Mouse (Mus musculus): ENCODE measurements around the gene Gnl3. TPM values are rescaled to one million over a fixed set of nuclear protein-coding genes. Genes with fewer than 3 reads are reported as not detected.

The Gnl3 gene
- total and polyA plus RNA-seq, 2 experiments from 2014 or later, result 37.8 to 70.5 TPM

DNA sequence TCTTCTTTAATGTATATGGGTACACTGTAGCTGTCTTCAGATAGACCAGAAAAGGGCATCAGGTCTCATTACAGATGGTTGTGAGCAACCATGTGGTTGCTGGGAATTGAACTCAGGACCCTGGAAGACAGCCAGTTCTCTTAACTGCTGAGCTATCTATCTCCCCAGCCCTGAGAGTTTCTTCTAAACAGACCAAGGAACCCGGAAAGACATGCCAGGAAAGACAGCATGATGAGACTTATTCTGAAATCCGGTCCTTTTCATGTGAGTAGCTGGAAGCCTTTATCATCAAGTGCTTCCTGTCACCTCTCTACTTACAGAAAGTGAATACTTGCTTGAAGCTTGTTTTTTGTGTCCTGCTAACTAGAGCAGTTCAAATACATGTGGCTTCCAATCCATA, 14.4 kb downstream of the Gnl3 start:
- H3K9ac ChIP-seq (replicated peaks; ENCODE audit: low read length, poor library complexity, severe bottlenecking), result no peak overlapping the region
- no peaks in the 10 kb centered on the region for H3K9me3 ChIP-seq (ENCODE audit: low read length)
- H3K27ac ChIP-seq (ENCODE audit: low read depth, low read length), result no peak overlapping the region
- H3K4me1 ChIP-seq (ENCODE audit: insufficient read depth, low read length), result 0 out of 2 replicates have a peak, but pooled peaks cover 3% of the 10 kb centered on the region
- H3K36me3 ChIP-seq (ENCODE audit: insufficient read depth, low read length), result peaks cover 17% of the 10 kb centered on the region
- H3K27me3 ChIP-seq (ENCODE audit: insufficient read depth, low read length), result no peaks in the 10 kb centered on the region
- H3K4me3 ChIP-seq (ENCODE audit: low read depth, low read length), result no peak overlapping the region
- WGBS, result 97% methylated on average over 2 of the region's 2 CpGs
- ATAC-seq (ENCODE audit: low FRiP score) (no peak), DNase-seq (ENCODE audit: low spot score) (no peak)
- TF ChIP-seq CTCF (IDR thresholded peaks at IDR 0.05), result no peak
- no peak overlapping the region for H3K4me2 ChIP-seq (ENCODE audit: low read depth, low read length, poor library complexity, severe bottlenecking)

DNA sequence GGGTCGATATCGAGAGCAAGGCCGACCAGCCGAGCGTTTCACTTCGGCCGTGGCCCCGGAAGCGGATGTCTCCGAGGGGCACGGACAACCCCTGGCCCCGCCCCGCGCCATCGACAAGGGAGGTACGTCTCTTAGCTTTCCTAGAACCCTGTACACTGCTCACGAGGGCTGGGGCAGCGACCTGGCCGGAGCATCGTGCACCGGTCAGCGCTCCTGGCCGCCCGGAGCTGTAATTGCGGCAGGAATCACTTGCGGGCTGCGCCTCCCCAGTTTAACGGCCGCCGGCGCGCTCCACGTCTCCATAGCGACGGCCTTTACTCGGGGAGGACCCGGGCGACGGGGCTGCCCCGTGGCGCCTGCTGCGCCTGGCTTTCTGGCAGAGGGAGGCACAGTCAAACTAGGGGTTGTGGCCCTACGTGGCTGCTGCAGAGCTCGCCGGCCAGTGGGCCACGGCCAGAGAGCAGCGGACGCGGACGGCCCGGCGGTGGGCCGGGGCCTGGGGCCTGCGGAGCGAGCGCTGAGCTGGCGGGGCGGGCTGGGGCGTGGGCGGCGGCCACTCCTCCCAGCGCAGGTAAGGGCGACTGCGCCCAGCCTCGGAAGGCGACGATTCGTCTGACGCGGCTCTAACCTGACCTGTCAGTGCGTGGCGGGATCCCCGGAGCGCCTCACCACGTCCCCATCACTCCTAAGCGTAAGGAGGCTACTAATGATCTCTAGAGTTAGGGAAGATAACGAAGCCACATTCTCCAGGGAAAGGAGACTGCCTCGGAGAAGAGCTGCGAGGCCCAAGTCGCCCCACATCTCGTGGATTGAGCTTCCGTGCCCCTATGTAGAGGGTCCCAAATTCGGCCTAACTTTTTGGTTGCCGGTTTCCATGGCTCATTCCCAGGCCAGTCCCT, 17.4 kb downstream of the Gnl3 start, which contains the start of the genes Glt8d1 and Spcs1:
Gene Glt8d1, plus strand, starts transcription at position 94 of the 899 bp plus-strand sequence.
Gene Spcs1, minus strand, starts transcription at position 366 of the 899 bp plus-strand sequence.
- H3K27me3 ChIP-seq (ENCODE audit: insufficient read depth, low read length), result no peaks in the 10 kb centered on the region
- ATAC-seq (ENCODE audit: low FRiP score) (peak; percentile 91), DNase-seq (ENCODE audit: low spot score) (peak; percentile 78)
- 2% methylated on average over 80 of the region's 84 CpGs for WGBS
- 0 out of 2 replicates have a peak, but pooled peaks cover 2% of the 10 kb centered on the region for H3K36me3 ChIP-seq (ENCODE audit: insufficient read depth, low read length)
- no peaks in the 10 kb centered on the region for H3K9me3 ChIP-seq (ENCODE audit: low read length)
- peak within 1 kb of the TSS; percentile 53 for H3K4me2 ChIP-seq (ENCODE audit: low read depth, low read length, poor library complexity, severe bottlenecking)
- H3K4me3 ChIP-seq (ENCODE audit: low read depth, low read length), result peak within 1 kb of the TSS; percentile 79
- H3K9ac ChIP-seq (replicated peaks; ENCODE audit: low read length, poor library complexity, severe bottlenecking), result peak within 1 kb of the TSS; percentile 83
- 0 out of 2 replicates have a peak, but pooled peaks cover 3% of the 10 kb centered on the region for H3K4me1 ChIP-seq (ENCODE audit: insufficient read depth, low read length)
- H3K27ac ChIP-seq (ENCODE audit: low read depth, low read length), result peak within 1 kb of the TSS; percentile 86
- TF ChIP-seq CTCF (IDR thresholded peaks at IDR 0.05), result no peak

- Histone ChIP-seq H3K9me3 (ENCODE audit: low read length) (no peaks in the 10 kb centered on the region), H3K27me3 (ENCODE audit: insufficient read depth, low read length) (no peaks in the 10 kb centered on the region), H3K4me3 (ENCODE audit: low read depth, low read length) (peak overlapping the region; percentile 79), H3K4me1 (ENCODE audit: insufficient read depth, low read length) (0 out of 2 replicates have a peak, but pooled peaks cover 3% of the 10 kb centered on the region), H3K27ac (ENCODE audit: low read depth, low read length) (peak overlapping the region; percentile 86), H3K36me3 (ENCODE audit: insufficient read depth, low read length) (no peaks in the 10 kb centered on the region), H3K4me2 (ENCODE audit: low read depth, low read length, poor library complexity, severe bottlenecking) (peak overlapping the region; percentile 53), H3K9ac (replicated peaks; ENCODE audit: low read length, poor library complexity, severe bottlenecking) (peak overlapping the region; percentile 83)
- WGBS, result under 1% methylated on average over 21 of the region's 21 CpGs
- TF ChIP-seq CTCF (IDR thresholded peaks at IDR 0.05), result no peak
- ATAC-seq (ENCODE audit: low FRiP score) (no peak), DNase-seq (ENCODE audit: low spot score) (peak; percentile 14)
These were observed 18.1 kb downstream of the Gnl3 start for GRCm38 (mm10) chr14:31000816-31001306.

DNA sequence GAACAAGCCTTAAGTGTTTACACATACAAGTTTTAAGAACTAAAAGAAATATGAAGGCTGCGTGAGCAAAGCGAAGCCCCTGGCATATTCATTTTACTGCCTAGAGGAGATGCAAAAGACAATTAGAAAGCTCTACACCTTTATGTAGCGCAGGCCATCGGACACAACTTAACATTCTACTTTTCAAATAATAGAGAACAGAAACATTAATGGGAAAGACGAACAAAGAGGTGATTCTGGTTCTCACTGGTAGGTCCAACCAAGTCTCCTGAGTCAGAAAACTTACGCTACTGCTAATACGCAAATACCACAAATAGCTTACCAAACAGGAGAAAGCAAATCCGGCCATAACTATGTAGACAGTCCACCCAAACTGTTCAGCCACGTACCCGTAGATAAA, 18.6 kb downstream of the Gnl3 start:
- H3K27ac ChIP-seq (ENCODE audit: low read depth, low read length), result no peak overlapping the region
- 67% methylated on average over 10 of the region's 10 CpGs for WGBS
- H3K9me3 ChIP-seq (ENCODE audit: low read length), result no peaks in the 10 kb centered on the region
- no peak for TF ChIP-seq CTCF (IDR thresholded peaks at IDR 0.05)
- H3K4me2 ChIP-seq (ENCODE audit: low read depth, low read length, poor library complexity, severe bottlenecking), result peak overlapping the region; percentile 53
- ATAC-seq (ENCODE audit: low FRiP score) (no peak), DNase-seq (ENCODE audit: low spot score) (no peak)
- H3K36me3 ChIP-seq (ENCODE audit: insufficient read depth, low read length), result no peaks in the 10 kb centered on the region
- H3K4me3 ChIP-seq (ENCODE audit: low read depth, low read length), result peak overlapping the region; percentile 79
- 0 out of 2 replicates have a peak, but pooled peaks cover 3% of the 10 kb centered on the region for H3K4me1 ChIP-seq (ENCODE audit: insufficient read depth, low read length)
- H3K9ac ChIP-seq (replicated peaks; ENCODE audit: low read length, poor library complexity, severe bottlenecking), result peak overlapping the region; percentile 83; the same call in 1 of the 2 replicates
- H3K27me3 ChIP-seq (ENCODE audit: insufficient read depth, low read length), result no peaks in the 10 kb centered on the region

DNA sequence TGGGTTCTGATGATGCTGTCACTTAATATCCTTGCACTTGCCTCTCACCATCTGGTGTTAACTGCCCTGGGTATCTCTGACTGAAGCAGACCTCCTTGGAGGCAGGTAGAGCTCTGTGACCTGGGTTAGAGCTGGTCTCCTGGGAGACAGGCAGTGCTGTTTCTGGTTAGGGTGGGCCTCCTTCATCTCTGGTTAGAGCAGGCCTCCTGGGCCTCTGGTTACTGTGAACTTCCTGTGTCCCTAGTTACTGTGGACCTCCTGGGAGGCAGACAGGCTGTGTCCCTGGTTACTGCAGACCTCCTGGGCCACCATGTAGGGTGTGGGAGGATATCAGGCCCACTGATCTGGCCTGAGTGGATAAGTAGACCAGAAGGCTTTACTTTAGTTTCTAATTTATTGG, 22.5 kb downstream of the Gnl3 start:
- ATAC-seq (ENCODE audit: low FRiP score), result no peak

DNA sequence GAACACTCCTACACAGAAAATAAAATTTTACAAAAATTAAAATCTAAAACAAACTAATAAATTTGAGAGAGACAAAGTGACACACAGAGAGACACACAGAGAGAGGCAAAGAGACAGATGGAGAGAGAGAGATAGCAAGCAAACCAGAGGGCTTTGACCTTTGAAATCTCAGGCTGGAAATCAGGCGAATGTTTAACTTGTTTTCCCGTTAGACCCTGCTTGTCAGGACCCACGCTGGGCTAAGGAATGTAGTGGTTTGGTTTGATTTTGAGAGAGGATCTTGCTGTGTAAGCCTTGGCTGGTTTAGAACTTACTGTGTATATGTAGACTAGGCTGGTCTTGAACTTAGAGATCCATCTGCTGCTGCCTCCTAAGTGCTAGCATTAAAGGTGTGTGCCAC, 42.7 kb downstream of the Gnl3 start:
- no peaks in the 10 kb centered on the region for H3K9me3 ChIP-seq (ENCODE audit: low read length)
- ATAC-seq (ENCODE audit: low FRiP score) (no peak), DNase-seq (ENCODE audit: low spot score) (no peak)
- no peaks in the 10 kb centered on the region for H3K4me1 ChIP-seq (ENCODE audit: insufficient read depth, low read length)
- no peak overlapping the region for H3K4me3 ChIP-seq (ENCODE audit: low read depth, low read length)
- no peaks in the 10 kb centered on the region for H3K27me3 ChIP-seq (ENCODE audit: insufficient read depth, low read length)
- H3K4me2 ChIP-seq (ENCODE audit: low read depth, low read length, poor library complexity, severe bottlenecking), result no peak overlapping the region
- no peak for TF ChIP-seq CTCF (IDR thresholded peaks at IDR 0.05)
- H3K27ac ChIP-seq (ENCODE audit: low read depth, low read length), result no peak overlapping the region
- WGBS, result 88% methylated on average over 3 of the region's 3 CpGs
- peaks cover 37% of the 10 kb centered on the region for H3K36me3 ChIP-seq (ENCODE audit: insufficient read depth, low read length)
- H3K9ac ChIP-seq (replicated peaks; ENCODE audit: low read length, poor library complexity, severe bottlenecking), result no peak overlapping the region

More for the DNA sequence above, 22.5 kb downstream of the Gnl3 start:
- no peak overlapping the region for H3K4me2 ChIP-seq (ENCODE audit: low read depth, low read length, poor library complexity, severe bottlenecking)
- DNase-seq (ENCODE audit: low spot score), result no peak
- H3K27me3 ChIP-seq (ENCODE audit: insufficient read depth, low read length), result no peaks in the 10 kb centered on the region
- H3K4me3 ChIP-seq (ENCODE audit: low read depth, low read length), result no peak overlapping the region
- H3K9ac ChIP-seq (replicated peaks; ENCODE audit: low read length, poor library complexity, severe bottlenecking), result no peak overlapping the region
- no peaks in the 10 kb centered on the region for H3K36me3 ChIP-seq (ENCODE audit: insufficient read depth, low read length)
- H3K4me1 ChIP-seq (ENCODE audit: insufficient read depth, low read length), result no peaks in the 10 kb centered on the region
- H3K27ac ChIP-seq (ENCODE audit: low read depth, low read length), result no peak overlapping the region
- no peaks in the 10 kb centered on the region for H3K9me3 ChIP-seq (ENCODE audit: low read length)
- no peak for TF ChIP-seq CTCF (IDR thresholded peaks at IDR 0.05)

Measured in midbrain, postnatal 0 days (tissue).